Mouse (Mus musculus) spleen, postnatal 4 days (tissue): Measurements from ENCODE around the gene Pes1.
A peak's percentile ranks its signal among the peaks of the same experiment; 100 is the strongest.

Experiments used
- DNase-seq, 2 experiments: peaks; one replicate each; pipeline ENCODE4 v3.0.0; 2022; ENCODE audit warnings: low spot score in 2 of 2

Pes1 gene

GRCm38 (mm10) chr11:3963155-3963554 is 620 bp upstream of the Pes1 start:
- peak in 1 of 2 experiments; percentile 54 for DNase-seq

GRCm38 (mm10) chr11:3964416-3965172 is 819 bp downstream of the Pes1 start:
- peak in 1 of 2 experiments; percentile 49 for DNase-seq

- DNase-seq = peak in 1 of 2 experiments; percentile 56
Measured at GRCm38 (mm10) chr11:3969837-3970236, 6.1 kb downstream of the Pes1 start.

GRCm38 (mm10) chr11:3970361-3970760 is 6.6 kb downstream of the Pes1 start:
- peak in 1 of 2 experiments; percentile 58 for DNase-seq

GRCm38 (mm10) chr11:3973081-3973480 is 9.3 kb downstream of the Pes1 start:
- DNase-seq = peak in 1 of 2 experiments; percentile 52

- DNase-seq = no peak
Measured at GRCm38 (mm10) chr11:3974311-3974710, 10.5 kb downstream of the Pes1 start.

GRCm38 (mm10) chr11:3976678-3977077 is 12.9 kb downstream of the Pes1 start, which contains the start of gene 4930556J24Rik:
4930556J24Rik (minus strand) TSS chr11:3976778.
- no peak for DNase-seq

- no peak for DNase-seq
Measured at GRCm38 (mm10) chr11:3978421-3978820, 14.6 kb downstream of the Pes1 start.

- DNase-seq = no peak
Measured at GRCm38 (mm10) chr11:3981536-3981935, 17.8 kb downstream of the Pes1 start.

- no peak for DNase-seq
Measured at GRCm38 (mm10) chr11:3982275-3983209, 18.8 kb downstream of the Pes1 start.

GRCm38 (mm10) chr11:3983291-3983862 is 19.6 kb downstream of the Pes1 start, which contains the start of gene Gal3st1:
Gal3st1 (plus strand) TSS chr11:3983636.
- DNase-seq = no peak

GRCm38 (mm10) chr11:3983863-3984745 is 20.3 kb downstream of the Pes1 start:
- DNase-seq = no peak

GRCm38 (mm10) chr11:3989748-3990147 is 26.0 kb downstream of the Pes1 start:
- DNase-seq = no peak

- DNase-seq = no peak
Measured at GRCm38 (mm10) chr11:3993132-3993531, 29.4 kb downstream of the Pes1 start.

GRCm38 (mm10) chr11:3993914-3994313 is 30.1 kb downstream of the Pes1 start:
- no peak for DNase-seq

- no peak for DNase-seq
Measured at GRCm38 (mm10) chr11:3995511-3995910, 31.7 kb downstream of the Pes1 start.

GRCm38 (mm10) chr11:3996840-3997239 is 33.1 kb downstream of the Pes1 start:
- DNase-seq = no peak

- DNase-seq = peak in 1 of 2 experiments; percentile 19
Measured at GRCm38 (mm10) chr11:3997978-3998720, 34.4 kb downstream of the Pes1 start.

GRCm38 (mm10) chr11:3999547-3999946 is 35.8 kb downstream of the Pes1 start:
- DNase-seq = no peak

GRCm38 (mm10) chr11:4001603-4002002 is 37.8 kb downstream of the Pes1 start:
- peak; percentile 57 to 83 for DNase-seq
